Mouse (Mus musculus): ENCODE measurements around the gene Plxna4.

Plxna4 gene

GRCm38 (mm10) chr6:32398261-32398660 is 189.7 kb downstream of the Plxna4 start:
- peak; percentile 63 for DNase-seq

- DNase-seq, result peak; percentile 97
Observed at GRCm38 (mm10) chr6:32397133-32397730, 190.8 kb downstream of the Plxna4 start.

- DNase-seq, result no peak
Observed at GRCm38 (mm10) chr6:32395415-32395814, 192.6 kb downstream of the Plxna4 start.

- DNase-seq, result no peak
Observed at GRCm38 (mm10) chr6:32392262-32392661, 195.7 kb downstream of the Plxna4 start.

GRCm38 (mm10) chr6:32388276-32388675 is 199.7 kb downstream of the Plxna4 start:
- no peak for DNase-seq

- DNase-seq, result no peak
Observed at GRCm38 (mm10) chr6:32386915-32387314, 201.1 kb downstream of the Plxna4 start.

- DNase-seq, result no peak
Observed at GRCm38 (mm10) chr6:32384937-32385336, 203.1 kb downstream of the Plxna4 start.

GRCm38 (mm10) chr6:32384423-32384822 is 203.6 kb downstream of the Plxna4 start:
- DNase-seq, result no peak

GRCm38 (mm10) chr6:32381516-32381915 is 206.5 kb downstream of the Plxna4 start:
- DNase-seq, result no peak

- DNase-seq, result peak; percentile 70
Observed at GRCm38 (mm10) chr6:32377181-32377580, 210.8 kb downstream of the Plxna4 start.

- no peak for DNase-seq
Observed at GRCm38 (mm10) chr6:32373931-32374361, 214.0 kb downstream of the Plxna4 start.

GRCm38 (mm10) chr6:32369092-32369491 is 218.9 kb downstream of the Plxna4 start:
- DNase-seq, result no peak

- DNase-seq, result no peak
Observed at GRCm38 (mm10) chr6:32368408-32368807, 219.6 kb downstream of the Plxna4 start.

GRCm38 (mm10) chr6:32364933-32365332 is 223.1 kb downstream of the Plxna4 start:
- DNase-seq, result no peak

- no peak for DNase-seq
Observed at GRCm38 (mm10) chr6:32363489-32364068, 224.4 kb downstream of the Plxna4 start.

- DNase-seq, result no peak
Observed at GRCm38 (mm10) chr6:32362421-32362820, 225.6 kb downstream of the Plxna4 start.

GRCm38 (mm10) chr6:32359675-32360074 is 228.3 kb downstream of the Plxna4 start:
- no peak for DNase-seq

- no peak for DNase-seq
Observed at GRCm38 (mm10) chr6:32357497-32357896, 230.5 kb downstream of the Plxna4 start.

- peak; percentile 23 for DNase-seq
Observed at GRCm38 (mm10) chr6:32355559-32355958, 232.4 kb downstream of the Plxna4 start.

GRCm38 (mm10) chr6:32348996-32349395 is 239.0 kb downstream of the Plxna4 start:
- no peak for DNase-seq

- DNase-seq, result no peak
Observed at GRCm38 (mm10) chr6:32348126-32348525, 239.9 kb downstream of the Plxna4 start.

- DNase-seq, result no peak
Observed at GRCm38 (mm10) chr6:32346015-32346414, 242.0 kb downstream of the Plxna4 start.

- DNase-seq, result no peak
Observed at GRCm38 (mm10) chr6:32342727-32343126, 245.3 kb downstream of the Plxna4 start.

GRCm38 (mm10) chr6:32342272-32342671 is 245.7 kb downstream of the Plxna4 start:
- DNase-seq, result no peak

- DNase-seq, result no peak
Observed at GRCm38 (mm10) chr6:32338416-32338943, 249.5 kb downstream of the Plxna4 start.
